Mouse (Mus musculus) erythroblast, adult 5-6 weeks (primary cell): Measurements from ENCODE around the gene Sh3d21. TPM values are rescaled to one million over a fixed set of nuclear protein-coding genes. Genes with fewer than 3 reads are reported as not detected.
A peak's percentile ranks its signal among the peaks of the same experiment; 100 is the strongest.
"Not testable (repeated sequence)": the region's sequence is repeated elsewhere in the genome, so short reads cannot be mapped to it uniquely, and the experiment has no call there.

Experiments used
- ATAC-seq: replicated peaks from 2 replicates; pipeline ENCODE4 v1.8.0; 2016; ENCODE audit warnings: moderate number of reproducible peaks, mild to moderate bottlenecking, moderate TSS enrichment, inconsistent platforms; ENCODE audit not compliant: poor library complexity, low FRiP score, severe bottlenecking
- total RNA-seq, 2 experiments: library from RNA; stranded (forward) in 1 of 2; stranded (reverse) in 1 of 2; fragments of 150-400 nt in 1 of 2; fragments of 200-764, 138-1000 nt in 1 of 2; gene quantifications; 2 replicates each; pipeline versions ENCODE4 v1.2.3 to v1.2.4; 2015 to 2017; ENCODE audit warnings: low replicate concordance in 2 of 2

Gene Sh3d21
- total RNA-seq (2015; ENCODE audit: low replicate concordance): not detected in 2 replicates
- 0.09 and 0.70 TPM in 2 replicates for total RNA-seq (2017; ENCODE audit: low replicate concordance)

DNA sequence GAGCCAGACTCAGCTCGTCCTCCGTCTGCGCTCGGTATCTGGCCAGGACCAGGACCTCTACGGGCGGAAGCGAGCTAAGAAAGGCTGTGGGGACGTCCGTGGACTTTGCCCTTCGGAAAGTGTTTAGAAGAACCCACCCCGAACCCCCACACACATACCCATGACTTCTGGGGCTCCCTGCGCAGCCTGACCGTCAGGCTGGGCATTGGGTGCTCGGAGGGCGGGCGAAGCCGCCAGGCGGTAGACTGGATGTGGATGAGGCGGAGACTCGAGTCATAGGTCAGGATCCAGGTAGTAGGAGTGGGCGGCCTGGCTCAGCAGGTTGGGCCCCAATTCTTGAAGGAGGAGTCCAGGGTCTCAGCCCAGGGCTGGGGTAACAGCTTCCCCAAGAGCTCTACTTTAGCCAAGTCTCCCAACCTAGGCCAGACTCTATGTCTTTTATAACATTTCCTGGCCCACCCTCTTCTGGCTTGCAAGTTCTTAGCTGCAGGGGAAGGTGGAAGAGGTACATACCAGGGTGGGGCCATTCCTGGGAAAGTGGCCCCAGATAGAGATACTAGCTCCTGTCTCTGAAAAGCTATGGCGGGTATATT, at the start of gene Sh3d21:
Sh3d21 (minus strand) TSS at position 425 of the 593 bp plus-strand sequence.
- ATAC-seq: peak; percentile 33; the same call in 1 of the 2 replicates

DNA sequence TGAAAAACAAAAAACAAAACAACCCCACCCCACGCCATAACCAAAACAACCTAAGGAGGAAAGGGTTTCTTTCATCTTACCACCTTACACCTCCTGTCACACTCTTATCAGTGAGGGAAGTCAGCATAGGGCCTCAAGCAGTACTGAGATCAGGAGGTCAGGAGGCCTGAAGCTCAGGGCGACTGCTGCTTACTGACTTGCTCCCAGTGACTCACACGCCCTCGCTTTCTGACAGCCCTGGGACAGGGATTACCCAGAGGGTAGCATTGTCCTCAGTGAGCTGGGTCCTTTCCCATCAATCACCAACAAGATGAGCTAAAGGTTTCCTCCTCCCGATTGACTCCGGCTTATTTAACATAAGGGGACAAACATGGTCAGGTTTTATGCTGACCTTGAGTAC, 43.8 kb upstream of the Sh3d21 start:
- ATAC-seq: no peak

DNA sequence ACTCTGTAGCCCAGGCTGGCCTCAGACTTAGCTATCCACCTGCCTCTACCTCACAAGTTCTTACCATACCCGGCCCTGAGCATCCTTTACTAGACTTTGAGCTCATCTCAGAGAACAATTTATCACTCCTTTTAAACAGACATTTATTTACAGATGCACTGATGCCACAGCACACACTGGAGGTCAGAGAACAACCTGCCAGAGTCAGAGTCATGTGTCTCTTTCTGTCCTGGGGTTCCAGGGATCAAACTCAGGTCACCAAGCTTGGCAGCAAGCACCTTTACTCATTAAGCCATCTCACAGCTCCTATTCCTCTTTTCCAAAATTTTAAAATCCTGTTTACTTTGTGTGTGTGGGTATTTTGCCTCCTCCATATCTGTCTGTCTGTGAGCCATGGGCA, 42.1 kb upstream of the Sh3d21 start:
- ATAC-seq: no peak

DNA sequence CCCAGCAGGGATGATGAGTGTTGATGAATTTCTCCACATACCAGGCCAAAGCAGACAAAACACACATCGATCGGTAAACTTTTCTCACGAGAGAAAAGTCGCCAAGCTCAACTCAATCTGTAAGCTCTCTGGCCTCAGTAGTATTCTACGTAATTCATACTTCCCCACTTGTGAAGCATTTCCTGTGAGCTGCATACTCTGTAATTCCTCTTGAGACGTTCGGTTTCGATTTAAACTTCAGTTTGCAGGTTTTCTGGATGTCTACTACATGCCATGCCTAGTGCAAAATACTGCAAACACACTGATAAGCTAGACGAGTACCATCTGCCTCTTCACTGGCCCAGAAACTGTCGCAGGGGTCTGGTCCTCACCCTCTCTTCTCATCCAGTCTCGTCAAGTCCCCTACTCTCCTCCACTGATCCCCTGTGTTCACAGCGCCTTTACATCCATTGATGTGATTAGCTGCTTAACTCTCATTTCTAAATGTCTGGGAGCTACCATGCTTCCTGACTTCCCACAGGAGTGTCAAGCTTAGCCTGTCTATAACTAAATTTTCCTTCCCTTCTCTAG, 41.5 kb upstream of the Sh3d21 start:
- no peak for ATAC-seq

DNA sequence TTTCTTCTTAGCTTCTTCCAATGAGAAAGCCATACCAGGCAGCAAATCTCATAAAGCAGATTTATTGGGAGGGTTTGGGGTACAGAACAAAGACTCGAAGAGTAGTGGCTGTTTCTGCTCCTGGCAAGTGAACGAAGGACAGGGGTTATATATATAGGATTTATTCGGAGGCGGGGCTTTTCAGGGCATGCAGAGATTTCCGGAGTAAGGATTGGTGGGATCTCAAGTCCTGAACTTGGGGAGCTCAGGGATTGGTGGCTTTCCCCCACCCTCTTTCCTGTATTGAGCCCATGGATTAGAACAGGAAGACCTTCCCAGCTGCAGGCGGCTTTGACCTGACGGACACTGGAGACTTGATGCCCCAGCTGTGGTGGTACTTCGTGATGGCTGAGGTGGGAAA, 40.7 kb upstream of the Sh3d21 start:
- no peak for ATAC-seq

DNA sequence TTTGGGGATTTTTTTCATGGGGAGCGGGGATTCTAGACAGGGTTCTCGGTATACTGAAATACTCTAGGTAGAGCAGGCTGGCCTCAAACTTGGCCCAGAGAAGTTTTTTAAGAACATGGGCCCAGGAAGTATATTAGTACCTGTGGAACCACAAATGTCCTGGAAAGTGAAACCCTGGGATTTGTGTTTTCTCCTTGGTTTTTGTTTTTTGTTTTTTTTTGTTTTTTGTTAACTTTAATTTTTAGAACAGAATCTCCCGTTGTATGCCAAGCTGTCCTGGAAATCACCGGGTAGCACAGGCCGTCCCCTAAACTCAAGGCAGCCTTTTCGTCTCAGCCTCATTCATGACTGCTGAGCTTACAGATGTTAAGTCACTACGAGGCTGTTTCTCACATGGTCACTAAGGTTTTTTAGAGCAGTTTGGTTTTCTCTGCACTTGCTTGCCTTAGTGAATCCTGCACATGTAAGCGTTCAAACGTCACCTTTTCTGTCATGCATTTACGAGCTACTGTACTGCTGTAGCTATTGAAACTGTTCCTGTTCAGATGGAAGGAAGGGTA, 40.1 kb upstream of the Sh3d21 start:
- ATAC-seq: no peak

DNA sequence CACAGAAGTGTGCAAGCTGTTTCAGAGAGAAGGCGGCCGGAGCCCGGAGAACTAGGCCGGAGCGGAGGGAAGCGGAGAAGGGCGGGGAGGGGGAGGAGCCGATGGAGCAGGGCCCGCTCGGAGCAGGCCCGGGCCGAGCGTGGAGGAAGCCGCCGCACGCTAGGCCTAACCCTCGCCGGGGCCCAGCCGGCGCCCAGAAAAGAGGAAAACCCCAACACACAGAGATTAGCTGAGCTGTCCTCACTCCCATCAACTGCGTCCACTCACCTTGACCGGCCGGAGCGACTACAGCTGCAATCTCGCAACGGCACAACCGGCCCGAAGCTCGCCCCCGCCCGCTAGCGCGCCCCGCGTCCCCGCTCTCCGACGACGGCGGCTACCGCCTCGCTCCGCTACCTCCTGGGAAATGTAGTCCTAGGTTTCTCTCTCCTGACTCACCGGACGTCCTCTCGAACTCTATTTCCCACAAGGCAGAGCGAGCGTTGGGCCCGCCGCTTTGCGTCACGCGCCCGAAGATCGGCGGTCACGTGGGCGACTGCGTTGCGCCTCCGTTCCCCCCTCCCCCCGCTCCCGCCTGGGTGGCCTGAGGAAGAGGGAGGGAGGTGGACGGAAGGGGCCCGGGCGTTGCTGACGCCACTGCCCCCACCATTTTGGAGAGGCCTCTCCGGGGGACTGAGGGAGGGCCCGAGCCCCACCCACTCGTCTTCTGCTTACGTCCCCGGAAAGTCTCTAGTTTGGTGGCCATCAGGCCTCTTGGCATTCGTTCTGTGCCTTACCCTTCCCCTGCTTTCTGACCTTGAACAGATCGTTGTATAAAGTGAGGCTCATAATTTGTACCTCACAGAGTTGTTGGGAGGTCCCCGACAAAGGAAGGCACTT, 39.3 kb upstream of the Sh3d21 start, which contains the start of gene Thrap3:
Thrap3 (minus strand) TSS at position 458 of the 879 bp plus-strand sequence.
- ATAC-seq: peak; percentile 87

DNA sequence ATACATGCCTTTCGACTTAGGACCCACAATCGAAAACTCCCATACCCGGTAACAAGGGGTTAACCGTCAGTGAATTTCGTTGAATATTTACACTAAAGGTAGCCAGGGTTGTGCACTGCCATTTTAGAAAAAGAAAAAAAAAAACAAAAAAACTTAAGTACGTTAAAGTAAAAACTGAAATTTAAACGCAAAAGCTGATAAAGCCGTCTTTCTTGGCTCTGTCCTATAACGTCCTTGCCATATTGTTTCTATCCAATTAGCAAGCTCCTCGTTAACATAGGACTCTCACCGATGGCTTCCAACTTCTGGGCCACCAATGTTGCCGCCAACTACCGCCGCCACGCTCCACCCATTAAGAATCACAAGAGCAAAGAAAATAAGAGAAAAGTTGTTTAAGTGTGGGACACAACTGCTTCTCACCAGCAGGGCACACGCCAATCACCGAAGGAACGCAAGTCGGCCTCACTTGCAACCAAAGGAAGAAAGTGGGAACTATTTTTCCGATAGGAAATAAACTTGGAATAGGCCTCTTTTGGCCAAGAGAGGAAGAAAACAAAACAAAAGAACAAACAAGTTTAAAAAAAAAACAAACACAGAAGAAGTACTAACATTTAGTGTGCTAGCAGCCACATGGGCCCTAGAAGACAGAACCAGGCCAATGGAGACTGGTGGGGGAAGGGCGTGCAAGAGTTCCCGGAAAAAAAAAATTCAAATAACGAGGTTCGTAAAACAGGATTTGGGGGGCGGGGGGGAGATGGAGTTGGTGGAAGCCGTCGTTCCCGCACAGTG, 38.4 kb upstream of the Sh3d21 start:
- ATAC-seq: peak; percentile 44

DNA sequence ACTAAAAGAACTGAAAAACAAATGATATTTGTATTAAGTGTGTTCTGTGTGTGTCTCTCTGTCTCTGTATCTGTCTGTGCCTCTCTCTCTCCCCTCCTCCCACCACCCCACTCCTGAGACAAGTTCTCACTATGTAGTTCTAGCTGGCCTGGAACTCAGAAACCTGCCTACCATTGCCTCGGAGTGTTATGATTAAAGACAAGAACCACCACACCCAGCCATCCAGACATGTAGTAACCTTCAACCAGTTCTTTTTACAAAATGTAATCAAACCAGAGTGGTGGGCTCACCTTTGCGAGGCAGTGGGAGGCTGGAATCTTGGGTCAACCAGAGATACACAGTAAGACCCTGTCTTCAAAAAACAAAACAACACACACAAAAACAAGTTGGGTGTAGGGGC, 37.4 kb upstream of the Sh3d21 start:
- no peak for ATAC-seq

DNA sequence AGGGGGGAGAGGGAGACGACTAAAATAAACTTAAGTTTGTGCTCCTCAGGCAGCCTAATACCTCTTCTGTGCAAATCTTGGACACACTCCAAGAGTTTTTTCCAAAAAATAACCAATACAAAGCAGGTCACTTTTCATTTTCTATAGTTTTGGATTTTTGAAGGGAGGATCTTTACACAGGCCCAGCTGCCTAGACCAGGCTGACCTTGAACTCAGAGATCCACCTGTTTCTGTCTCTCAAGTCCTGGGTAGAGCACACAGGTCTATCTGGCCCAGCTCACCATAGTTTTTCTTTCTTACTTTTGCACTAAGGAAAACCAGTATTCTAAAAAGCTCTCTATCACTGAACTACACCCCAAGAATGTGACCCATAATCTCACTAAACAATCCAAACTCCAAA, 36.7 kb upstream of the Sh3d21 start:
- ATAC-seq: no peak

DNA sequence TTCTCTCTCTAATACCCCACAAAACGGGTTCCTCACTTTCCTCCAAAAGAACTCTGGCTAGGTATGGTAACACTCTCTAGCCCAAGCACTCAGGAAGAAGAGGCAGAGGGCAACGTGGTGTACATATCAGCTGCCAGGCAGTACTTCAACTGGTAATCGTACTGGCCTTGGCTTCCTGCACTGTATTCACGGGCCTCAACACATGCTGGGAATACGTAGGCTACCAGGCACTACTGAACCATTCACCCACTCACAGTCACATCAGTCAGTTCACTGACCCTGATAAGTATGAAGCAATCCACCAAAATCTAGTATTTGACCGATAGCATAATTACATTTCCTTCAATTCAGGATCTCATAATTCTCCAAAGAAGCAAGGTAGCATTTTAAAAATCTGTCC, 36.3 kb upstream of the Sh3d21 start:
- no peak for ATAC-seq

DNA sequence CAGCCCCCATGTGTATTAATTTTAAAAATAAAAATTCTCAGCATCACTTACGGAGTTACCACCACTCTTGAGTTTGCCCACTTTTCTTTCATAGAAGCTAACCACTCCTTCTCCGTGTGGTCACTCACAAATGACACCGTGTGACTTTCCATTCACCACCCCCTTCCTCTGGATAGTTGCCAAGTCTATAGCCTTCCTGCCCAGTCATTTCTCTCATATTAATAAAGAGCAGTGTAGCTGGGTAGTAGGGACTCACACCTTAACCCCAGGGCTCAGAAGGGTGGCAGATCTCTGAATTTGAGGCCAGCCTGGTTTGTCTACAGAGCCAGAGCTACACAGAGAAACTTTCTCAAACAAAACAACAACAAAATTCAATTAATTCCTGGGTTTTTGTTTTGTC, 34.2 kb upstream of the Sh3d21 start:
- ATAC-seq: no peak

DNA sequence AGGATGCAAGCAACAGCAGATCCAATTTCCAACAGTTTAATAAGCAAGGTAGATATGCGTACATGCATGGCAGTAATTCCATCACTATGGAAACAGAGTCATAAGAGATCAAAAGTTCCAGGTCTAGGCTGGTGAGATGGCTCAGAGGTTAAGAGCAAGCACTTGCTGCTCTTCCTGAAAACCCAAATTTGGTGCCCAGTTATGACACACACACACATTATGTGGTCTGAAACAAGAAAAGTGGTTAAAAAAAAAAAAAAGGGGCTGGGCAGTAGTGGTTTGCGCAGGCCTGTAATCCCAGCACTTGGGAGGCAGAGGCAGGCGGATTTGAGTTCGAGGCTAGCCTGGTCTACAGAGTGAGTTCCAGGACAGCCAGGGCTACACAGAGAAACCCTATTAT, 31.6 kb upstream of the Sh3d21 start:
- no peak for ATAC-seq

DNA sequence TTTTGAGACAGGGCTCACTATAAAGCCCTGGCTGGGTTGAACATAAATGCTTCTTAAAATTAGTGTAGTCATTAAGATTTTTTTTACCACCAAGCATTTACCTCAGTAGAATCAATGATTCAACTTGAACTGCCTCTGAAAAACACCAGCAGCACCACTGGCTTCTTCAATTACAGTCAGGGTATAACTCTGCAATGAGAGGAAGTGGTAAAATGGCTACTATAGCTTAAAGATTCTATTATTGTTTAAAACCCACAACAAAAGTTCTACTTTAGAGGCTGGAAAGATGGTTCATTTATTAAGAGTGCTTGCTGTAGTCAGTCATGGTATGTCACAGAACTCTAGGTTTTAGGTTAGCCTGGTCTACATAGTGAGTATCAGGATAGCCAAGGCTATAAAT, 30.9 kb upstream of the Sh3d21 start:
- no peak for ATAC-seq

DNA sequence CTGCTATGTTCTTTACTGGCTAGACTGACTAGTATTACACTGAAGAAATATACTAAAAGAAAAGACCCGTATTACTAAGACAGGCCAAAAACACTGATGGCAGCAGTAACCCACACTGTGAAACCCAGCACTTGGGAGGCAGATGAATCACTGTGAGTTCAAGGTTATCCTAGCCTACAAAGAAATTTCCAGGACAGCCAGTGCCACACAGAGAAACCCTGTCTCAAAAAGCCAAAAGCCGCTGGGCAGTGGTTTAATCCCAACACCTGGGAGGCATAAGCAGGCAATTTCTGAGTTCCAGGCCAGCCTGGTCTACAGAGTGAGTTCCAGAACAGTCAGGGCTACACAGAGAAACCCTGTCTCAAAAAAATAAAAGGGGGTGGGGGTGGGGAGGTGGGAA, 27.3 kb upstream of the Sh3d21 start:
- ATAC-seq: no peak

DNA sequence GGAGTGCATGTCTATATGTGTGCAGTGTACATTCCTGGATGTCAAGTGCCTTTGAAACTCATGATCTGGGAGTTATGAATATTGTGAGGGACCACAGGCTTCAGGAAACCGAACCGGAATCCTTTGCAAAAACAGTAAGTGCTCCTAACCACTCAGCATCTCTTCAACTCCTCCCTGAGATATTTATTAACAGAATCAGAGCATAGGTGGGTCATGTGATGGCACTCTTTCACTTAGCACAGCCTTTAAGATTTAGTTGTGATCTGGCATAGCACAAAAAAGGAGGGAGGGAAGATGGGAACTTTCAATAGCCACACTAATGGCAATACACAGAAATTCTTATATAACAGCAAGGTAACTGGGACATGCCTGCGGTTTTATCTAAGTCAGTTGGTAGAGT, 23.8 kb upstream of the Sh3d21 start:
- no peak for ATAC-seq

DNA sequence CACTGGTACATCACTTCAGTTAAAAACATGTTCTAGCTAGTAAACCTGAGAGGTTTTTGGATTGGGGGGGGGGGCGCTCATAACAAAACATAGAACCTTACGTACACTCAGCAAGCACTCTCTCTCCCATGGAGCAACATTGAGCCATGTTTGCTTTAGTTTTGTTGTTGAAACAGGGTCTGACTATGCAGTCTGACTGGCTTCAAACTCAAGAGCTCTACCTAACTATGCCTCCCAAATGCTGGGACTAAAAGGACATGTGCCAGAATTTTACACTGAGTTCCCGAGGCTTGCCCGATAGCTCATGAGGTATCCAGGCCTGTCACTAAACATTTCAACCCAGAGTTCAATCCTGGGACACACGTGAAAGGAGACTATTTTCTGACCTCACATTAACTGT, 19.7 kb upstream of the Sh3d21 start:
- no peak for ATAC-seq

DNA sequence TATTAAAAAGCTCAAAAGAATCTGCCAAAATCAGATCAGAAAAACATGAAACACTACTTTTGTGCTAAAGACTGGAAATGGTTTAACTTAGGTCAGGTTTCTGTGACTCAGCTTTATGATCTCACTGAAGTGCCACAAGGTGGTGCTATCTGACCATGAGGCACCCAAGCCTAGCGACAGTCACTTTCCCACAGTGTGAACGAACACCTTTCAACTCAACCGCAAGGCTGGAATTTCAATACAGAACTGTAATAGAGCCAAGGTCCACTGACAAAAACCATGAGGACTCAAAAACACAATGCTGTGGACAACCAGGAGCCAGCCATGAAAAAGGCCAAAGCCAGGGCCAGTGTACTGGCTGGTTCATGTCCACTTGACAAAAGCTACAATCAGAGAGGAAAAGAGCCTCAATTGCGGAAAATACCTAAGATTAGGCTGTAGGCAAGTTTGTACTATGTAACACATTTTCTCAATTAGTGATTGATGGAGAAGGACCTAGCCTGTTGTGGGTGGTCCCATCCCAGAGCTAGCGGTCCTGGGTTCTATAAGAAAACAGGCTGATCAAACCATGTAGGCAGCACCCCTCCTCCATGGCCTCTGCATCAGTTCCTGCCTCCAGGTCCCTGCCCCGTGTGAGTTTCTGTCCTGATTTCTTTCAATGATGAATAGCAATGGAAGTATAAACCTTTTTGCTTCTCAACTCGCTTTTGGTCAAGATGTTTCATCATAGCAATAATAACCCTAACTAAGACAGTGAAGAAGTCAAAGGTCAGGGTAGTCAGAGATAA, 18.1 kb upstream of the Sh3d21 start:
- peak; percentile 84 for ATAC-seq

DNA sequence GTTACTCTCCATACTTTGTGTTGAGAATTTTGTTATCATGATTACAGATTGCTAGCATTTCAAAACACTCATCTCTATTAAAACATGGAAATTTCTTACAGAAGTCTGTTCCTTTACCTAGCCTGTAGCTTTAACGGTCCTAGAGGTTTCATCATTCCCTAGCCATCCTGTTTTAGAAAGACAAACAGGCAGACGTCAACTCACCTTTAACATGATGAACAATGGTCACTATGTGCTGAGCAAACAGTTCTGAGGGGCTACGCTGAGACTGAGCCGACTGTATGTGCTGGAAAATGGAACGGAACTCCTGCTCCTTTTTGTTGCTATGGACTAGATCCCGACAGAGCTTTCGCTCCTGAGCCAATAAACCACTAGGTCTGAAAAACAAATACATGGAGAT, 12.7 kb upstream of the Sh3d21 start:
- ATAC-seq: not testable (repeated sequence)
